Mouse (Mus musculus) spleen, postnatal 14 days (tissue): ENCODE results near the gene Pycr2.
"Not testable (repeated sequence)": the region's sequence is repeated elsewhere in the genome, so short reads cannot be mapped to it uniquely, and the experiment has no call there.

Source experiments
- DNase-seq, 2 experiments: peaks; one replicate each; pipeline ENCODE4 v3.0.0; 2021 to 2022; ENCODE audit warnings: low spot score in 2 of 2

The Pycr2 gene

DNA sequence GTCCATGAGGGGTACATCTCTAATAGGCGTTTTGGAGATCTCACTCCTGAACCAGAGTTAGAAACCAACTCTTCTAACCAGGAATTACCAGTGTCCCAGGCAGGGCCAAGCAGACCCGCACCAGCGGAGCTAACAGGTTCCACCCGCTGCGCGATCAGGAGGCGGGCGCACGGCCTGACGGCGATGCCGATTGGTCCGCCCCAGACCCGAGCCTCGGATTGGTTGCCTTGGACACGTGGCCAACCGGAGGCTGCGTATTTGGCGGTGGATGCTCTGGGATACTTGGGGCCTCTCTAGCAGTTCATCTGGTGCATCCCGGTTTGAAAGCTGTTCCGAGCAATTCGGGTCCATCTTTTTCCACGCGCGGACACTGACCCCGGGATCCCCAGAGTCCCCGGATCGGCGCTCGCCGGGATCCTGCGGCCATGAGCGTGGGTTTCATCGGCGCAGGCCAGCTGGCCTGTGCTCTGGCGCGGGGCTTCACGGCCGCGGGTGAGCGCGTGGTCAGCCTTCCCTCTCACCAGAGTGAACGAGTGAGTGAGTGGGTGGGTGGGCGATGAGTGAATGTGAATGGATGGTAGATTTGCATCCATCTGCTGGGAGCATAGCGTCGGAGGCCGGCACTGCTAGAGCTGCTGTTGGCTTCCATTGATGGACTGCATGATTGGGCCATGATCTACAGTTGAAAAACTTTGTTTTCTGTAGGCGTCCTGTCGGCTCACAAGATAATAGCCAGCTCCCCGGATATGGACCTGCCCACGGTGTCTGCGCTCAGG is at the start of gene Pycr2:
Pycr2 (plus strand) TSS at position 255 of the 776 bp plus-strand sequence.
- DNase-seq = peak; percentile 90 to 92

DNA sequence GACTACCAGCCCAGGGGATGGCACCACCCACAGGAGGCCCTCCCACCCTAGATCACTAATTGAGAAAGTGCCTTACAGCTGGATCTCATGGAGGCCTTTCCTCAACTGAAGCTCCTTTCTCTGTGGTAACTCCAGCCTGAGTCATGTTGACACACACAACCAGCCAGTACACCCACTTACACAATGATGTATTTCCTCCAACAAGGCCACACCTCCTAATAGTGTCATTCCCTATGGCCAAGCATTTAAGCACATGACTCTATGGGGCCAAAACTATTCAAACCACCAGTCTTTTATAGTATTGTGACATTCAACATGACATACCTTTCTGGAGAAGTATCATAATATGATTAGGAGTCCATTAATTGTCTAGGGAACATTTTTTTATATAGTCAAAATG is 45.3 kb upstream of the Pycr2 start:
- DNase-seq = no peak

DNA sequence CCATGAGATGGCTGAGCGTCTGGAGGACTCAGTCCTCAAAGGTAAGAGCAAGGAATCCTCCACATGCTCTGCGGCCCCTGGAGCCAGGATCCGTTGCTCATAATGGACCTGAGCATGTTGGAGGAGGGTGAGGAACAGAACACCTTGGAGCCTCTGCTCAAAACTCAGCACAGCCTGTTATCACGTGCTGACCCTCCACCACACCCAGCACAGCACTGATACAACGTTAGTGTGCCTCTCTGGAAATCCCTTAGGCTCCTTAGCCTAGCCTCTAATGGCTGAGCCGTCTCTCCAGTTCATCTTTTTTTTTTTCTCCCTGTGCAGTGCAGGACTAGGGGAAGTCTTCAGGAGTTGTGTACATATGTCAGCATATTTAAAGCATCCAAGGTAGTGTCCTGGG is 44.1 kb upstream of the Pycr2 start:
- DNase-seq = no peak

DNA sequence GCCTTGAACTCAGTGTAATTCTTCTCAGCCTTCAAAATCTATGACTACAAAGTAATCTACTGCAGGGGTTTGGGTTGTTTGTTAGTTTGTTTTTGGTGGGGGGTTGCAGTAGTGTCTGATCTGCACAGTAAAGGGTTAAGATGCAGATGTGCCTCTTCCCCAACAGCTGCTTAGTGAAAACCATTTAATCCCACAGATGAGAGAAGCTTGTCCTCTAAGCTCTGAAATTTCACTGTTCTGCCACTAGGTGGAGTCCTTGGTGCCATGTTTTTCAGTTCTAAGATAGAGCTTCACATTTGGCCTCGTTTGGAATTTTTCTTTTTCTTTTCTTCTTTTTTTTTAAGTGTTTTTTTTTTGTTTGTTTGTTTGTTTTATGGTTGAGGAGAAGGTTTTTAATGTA is 40.5 kb upstream of the Pycr2 start:
- DNase-seq = no peak

DNA sequence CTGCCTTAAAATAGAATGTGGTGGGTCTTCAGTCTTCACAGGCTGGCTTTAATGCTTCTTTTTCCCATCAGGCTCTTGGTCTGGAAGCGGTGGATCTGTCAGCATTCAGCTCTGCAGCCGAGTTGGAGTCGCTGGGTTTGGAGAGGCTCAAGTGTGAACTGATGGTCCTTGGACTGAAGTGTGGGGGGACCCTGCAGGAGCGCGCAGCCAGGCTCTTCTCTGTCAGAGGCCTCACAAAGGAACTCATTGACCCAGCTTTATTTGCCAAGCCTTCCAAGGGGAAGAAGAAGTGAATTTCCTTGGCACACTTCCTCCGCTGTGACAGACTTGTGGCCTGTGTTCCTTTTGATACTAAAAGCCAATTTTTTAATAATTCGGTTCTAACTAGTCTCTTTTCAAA is 38.1 kb upstream of the Pycr2 start:
- DNase-seq = no peak

DNA sequence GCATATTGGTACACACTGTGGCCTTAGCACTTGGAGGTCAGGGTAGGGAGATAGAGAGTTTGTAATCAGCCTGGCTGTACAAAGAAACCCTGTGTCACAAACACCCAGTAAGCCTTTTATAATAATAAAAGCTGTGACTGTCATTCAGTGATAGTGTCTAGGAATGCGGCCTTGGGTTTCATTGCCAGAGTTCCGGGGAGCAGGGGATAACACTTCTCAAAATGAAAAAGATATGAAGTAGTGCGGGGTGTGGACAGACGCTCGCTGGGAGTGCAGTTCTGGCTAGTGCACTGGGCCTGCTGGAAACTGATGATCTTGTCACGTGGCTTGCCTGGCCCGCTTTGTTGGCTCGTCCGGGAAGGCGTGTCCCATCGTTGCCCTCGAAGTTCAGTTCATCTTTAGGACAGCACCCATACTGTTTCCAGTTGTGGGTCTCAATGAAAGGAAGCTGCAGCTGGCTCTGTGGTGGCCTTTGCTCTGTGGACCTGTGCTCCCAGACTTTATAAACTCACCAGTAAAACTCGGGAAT is 33.9 kb upstream of the Pycr2 start:
- DNase-seq = no peak

DNA sequence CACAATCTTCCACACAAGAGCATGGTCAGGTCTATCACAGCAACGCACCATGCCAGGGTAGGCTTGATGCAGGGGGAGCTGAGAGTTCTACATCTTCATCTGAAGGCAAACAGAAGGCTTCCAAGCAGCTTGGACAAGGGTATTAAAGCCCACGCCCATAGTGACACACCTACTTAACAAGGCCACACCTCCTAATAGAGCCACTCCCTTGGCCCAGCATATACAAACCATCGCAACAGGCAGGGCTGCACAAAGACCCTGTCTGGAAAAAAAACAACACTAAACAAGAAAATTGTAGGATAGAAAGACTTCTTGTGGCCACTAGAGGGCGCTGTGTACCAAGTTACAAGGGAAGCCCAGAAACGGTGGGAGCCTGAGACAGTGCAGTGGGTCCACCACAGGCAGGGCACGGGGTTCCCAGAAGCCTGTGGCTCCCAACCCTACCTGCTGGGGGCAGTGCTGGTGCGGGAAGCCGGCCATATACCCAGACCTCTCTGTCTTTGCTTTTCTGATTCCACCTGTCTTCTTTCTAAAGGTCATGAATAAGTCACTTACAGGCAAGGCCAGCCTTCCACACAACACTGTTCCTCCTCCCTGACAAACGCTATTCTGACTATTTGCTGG is 30.1 kb upstream of the Pycr2 start:
- DNase-seq = peak in 1 of 2 experiments; percentile 62

DNA sequence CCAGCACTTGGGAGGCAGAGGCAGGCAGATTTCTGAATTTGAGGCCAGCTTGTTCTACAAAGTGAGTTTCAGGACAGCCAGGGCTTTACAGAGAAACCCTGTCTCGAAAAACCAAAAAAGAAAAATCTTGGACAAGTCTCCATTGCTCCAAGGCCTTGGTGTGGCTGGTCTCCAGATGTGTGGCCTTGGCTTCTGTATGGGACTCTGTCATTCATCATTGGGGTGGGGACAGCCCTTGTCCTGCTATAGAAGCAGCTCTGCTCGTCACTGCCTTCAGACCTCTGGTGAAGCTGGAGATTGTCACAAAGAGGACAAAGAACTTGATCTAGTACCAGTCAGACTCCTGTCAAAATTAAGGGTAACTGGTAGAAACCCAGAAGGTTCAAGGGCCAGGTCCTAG is 29.5 kb upstream of the Pycr2 start:
- no peak for DNase-seq

DNA sequence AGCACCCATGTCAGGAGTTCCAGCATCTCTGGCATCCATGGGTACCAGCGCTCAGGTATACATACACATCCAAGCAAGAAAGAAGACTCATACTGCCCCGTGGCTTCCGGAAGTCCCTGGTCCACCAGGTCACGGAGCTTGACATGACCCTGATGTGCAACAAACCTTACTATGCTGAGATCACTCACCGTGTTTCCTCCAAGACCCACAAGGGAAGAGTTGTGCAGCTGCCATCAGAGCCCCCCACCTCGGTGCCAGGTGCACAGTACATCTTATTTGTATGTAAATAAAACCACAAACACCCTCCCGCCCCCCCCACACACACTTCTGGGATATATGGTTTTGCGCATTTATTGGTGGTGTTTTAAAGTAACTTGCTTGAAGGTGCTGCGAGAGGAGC is 29.0 kb upstream of the Pycr2 start:
- no peak for DNase-seq

DNA sequence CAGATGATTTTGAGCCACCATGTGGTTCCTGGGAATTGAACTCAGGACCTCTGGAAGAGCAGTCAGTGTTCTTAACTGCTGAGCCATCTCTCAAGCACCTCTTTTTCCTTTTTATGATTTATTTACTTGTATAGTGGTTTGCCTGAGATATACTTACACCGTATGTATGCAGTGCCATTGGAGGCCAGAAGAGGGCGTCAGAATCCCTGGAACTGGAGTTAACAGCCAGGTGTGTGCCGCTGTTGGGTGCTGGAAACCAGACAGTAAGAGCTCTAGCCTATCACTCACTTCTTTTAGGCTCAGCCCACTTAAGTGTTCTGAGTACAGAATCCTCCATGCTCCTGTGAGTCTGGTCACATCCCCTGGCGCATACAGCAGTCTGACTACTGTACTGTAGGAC is 26.6 kb upstream of the Pycr2 start:
- DNase-seq = no peak

DNA sequence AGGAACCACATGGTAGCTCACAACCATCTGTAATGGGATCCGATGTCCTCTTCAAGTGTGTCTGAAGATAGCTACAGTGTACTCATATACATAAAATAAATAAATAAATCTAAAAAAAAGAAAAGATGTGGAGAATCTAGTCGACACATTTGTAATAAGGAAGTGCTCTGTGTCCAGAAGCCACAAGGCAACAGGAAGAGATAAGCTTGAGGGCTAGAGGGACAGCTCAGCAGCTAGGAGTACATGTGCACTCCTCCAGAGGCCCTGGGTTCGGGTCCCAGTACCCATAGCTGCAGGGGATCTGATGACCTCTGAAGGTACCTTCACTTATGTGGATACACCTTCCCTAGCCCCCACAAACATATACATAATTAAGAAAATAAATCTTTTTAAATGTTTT is 22.3 kb upstream of the Pycr2 start:
- DNase-seq = no peak

DNA sequence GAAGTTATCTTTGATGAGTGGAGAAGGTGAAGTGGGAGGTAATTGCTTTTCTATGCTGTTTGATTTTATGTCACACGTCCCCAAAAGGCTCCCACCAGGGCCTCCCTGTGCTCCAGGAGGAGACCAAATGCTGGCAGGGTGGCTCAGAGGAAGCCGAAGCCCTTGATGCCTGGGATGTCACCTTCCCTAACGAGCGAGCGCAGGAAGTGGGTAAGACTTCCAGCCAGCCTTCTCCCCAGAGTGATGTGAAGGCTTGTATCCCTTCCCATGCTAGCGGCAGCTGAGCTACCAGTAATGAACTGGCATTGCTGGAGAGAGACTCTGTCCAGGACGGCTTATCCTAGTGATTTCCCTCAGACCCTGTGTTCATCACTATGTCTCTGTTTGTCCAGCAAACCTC is 20.4 kb upstream of the Pycr2 start:
- no peak for DNase-seq

DNA sequence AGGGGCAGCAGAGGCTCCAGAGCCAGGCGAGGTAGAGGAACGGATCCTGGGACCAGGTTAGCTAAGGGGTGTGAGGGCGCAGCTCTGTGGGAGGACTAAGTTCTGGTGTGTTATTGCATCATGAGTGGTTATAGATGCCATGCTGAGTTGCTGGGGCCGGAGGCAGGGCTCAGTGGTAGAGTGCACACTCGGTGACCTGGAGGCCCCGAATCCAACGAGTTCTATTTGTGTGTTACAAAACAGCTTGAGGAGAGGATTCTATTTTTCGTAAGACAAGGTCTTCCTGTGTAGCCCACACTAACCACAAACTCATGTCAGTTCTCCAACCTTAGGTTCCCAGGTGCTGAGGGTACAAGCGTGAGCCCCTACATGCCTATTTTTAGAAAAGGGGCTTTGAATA is 19.6 kb upstream of the Pycr2 start:
- DNase-seq = no peak

DNA sequence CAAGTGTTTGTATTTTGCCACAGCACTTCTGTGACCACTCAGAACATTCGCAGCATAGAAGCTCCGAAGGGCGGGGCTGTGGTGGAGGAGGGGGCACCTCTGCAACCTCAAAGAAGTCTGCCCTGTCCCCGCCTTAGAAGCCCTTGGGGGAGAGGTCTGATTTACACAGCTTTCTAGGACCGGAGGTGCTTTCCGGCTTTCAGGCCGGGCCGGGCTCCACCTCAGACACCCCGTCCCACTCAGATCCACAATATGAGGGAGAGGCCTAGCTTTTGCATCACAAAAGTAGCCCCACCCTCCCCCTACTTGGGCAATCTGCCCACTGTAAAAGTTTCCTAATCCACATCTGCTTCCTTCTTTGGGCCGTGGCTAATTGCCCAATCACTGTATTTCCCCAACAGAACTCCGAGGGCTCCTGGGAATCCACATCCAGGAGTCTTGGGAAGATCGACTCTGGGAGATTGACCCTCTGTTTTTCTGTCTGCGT is 15.5 kb upstream of the Pycr2 start:
- peak in 1 of 2 experiments; percentile 25 for DNase-seq

DNA sequence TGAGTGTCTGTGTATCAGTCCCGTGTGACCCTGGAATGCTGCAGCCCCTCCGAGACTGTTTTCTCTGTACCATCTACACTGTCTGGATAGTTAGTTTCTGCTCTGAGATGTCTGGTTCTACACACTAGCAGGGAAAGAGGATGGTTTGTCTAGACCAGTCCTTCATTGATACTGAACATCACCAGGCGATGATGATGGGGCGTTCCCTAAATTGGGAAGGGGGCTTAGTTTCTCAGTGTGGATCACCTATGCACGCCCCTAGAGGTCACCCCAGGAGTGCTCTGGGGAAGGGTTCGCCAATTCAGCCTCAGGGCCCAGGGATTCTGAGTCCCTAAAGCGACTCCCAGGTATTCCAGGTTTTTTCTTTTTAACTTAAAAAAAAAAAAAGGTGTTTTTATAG is 14.9 kb upstream of the Pycr2 start:
- DNase-seq = no peak

DNA sequence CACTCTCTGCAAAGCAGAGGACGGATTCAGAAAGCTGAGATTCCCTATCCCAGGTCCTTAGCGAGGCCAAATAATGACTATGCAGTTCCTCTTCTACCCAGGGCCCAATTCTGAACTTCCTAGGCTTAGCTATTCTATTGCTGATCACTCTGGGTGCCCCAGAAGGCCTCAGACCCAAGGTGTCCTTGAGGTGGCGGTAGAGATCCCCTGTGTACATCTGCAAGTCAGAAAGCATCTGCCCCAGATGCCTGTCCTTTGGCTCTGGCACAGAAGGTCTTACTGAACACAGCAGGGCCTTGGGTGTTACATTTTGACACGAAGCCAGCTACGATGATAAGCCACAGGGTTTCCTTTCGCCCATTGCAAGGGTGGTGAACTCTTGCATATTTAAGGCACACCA is 14.3 kb upstream of the Pycr2 start:
- peak in 1 of 2 experiments; percentile 43 for DNase-seq

DNA sequence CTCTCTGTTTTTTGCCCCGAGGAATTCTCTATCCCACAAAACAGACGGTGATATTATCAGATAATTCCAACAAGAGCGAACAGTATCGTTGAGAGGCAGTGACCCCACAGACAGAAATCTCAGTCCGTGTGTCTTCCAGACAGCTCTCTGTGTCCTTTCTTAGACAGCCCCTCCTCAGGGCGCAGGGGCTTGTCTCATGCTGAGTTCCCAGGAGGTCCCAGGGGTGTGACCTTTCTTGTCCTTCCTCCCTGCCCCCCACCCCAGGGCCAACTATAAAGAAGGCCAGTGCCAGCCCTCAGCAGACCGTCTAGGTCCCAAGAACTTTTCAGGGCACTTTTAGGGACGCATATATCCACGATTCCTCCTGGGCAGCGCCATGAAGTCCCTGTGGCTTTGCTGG is 11.3 kb upstream of the Pycr2 start, which contains the start of gene Lefty2:
Lefty2 (plus strand) TSS at position 301 of the 400 bp plus-strand sequence.
- DNase-seq = no peak

DNA sequence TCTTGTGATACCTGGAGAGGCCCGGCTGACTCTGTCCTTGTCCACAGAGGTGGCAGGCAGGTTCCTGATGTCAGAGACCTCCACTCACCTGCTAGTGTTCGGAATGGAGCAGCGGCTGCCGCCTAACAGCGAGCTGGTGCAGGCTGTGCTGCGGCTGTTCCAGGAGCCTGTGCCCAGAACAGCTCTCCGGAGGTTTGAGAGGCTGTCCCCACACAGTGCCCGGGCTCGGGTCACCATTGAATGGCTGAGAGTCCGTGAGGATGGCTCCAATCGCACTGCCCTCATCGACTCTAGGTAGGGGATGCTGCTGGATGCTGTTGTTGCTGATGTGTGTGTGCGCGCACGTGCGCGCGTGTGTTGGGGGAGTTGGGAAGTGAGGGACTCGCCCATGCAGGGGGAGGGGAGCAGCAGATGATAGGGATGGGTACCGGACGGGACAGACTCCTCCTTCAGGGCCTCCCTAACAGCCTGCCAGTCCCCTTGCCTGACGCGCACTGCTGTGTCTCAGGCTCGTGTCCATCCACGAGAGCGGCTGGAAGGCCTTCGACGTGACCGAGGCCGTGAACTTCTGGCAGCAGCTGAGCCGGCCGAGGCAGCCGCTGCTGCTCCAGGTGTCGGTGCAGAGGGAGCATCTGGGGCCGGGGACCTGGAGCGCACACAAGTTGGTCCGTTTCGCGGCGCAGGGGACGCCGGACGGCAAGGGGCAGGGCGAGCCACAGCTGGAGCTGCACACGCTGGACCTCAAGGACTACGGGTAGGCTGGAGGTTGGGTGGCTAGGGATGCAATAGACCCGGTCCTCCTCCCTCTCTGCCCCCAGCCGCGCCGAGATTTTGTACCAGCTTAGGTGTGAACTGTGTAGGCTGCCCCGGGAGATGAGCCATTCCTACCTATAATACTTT is 9.8 kb upstream of the Pycr2 start:
- DNase-seq = not testable (repeated sequence)

DNA sequence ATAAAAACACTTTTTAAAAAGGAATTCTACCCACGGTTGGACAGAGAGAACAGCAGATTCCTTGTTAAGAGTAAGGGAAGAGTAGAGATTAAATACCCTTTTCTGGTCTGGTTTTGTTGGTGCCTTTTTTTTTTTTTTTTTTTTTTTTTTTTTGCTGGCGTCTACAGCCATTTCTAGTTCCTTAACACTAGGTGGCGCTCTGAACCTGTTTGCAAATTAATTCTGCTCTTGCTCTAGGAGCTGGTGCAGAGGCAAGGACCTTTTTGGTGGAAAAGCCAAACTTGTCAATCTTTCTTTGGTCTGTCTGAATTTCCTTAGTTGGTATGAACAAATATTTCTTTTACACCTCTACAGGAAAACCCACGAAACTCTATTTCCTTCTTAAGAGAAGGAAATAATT is 3.0 kb upstream of the Pycr2 start:
- DNase-seq = no peak

DNA sequence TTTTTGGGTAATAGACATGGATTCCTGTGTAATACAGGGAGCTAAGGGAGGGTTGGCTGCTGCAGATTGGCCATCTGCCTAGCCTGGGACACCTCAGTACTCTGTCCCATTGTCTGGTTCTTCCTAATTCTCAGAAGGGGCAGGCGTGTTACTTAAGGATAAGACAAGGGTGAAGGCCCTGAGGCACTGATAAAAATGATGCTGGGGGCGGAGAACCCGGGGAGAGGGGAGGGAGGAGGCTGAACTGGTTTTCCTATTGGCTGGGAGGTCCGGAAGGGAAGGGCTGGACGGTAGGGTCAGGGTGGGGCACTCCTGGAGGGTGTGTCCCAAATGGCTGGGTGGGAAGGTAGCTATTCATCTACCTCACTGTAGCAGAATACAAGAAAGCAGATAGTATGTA is 1.2 kb upstream of the Pycr2 start:
- DNase-seq = peak; percentile 61 to 65

DNA sequence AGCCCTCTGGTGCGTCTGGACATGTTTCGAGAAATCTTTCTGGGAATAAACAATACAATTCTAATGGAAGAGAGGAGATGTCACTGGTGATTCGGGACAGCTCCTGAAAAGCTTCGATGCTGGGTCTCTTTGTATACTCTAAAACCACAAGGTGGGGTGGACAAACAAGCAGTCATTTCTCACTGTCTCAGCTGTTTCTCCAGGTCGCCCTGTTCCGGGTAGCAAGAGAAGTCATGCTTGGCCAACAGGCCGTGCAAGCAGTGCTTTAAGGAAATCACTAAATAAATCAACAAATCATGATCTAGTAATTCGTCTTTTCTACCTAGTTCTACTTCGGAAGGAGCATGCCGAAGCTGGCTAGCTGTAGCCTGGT is 441 bp upstream of the Pycr2 start:
- no peak for DNase-seq

DNA sequence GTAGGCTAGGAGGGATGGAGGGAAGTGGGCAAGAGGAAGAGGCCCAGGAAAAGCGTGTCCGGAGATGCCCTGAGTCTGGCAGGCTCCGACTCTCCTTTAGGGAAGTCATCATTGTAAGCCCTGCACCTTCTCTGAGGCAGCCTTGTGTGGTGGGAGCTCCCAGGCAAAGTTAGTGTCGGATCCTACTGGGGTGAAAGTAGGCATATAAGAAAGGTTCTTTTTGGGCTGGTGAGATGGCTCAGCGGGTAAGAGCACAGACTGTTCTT is 655 bp downstream of the Pycr2 start:
- DNase-seq = no peak
